Mouse (Mus musculus) left cerebral cortex, adult 11 months (tissue): Measurements from ENCODE around the gene Prep.

ENCODE experiments used
- DNase-seq: peaks from one replicate; pipeline ENCODE4 v3.0.0; 2022; ENCODE audit warnings: low spot score

Gene Prep

DNA sequence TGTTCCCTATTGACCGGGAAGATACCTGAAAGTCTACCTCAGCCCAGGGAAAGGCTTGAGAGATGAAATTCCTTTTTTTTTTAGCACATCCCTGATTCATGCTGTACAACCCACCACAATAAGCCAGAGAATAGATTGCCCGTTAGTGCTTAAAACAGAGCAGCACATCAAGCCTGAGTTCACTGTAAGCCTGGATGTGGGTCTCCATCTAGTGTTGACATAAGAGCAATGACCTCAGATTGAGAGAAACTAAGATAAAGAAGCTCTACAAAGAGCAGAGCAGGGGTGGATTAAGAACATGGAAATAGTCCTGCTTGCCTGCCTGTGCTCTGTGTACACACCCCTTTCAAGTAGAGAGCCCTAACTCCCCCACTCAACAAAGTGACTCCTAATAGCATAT, 118.5 kb downstream of the Prep start:
- no peak for DNase-seq

DNA sequence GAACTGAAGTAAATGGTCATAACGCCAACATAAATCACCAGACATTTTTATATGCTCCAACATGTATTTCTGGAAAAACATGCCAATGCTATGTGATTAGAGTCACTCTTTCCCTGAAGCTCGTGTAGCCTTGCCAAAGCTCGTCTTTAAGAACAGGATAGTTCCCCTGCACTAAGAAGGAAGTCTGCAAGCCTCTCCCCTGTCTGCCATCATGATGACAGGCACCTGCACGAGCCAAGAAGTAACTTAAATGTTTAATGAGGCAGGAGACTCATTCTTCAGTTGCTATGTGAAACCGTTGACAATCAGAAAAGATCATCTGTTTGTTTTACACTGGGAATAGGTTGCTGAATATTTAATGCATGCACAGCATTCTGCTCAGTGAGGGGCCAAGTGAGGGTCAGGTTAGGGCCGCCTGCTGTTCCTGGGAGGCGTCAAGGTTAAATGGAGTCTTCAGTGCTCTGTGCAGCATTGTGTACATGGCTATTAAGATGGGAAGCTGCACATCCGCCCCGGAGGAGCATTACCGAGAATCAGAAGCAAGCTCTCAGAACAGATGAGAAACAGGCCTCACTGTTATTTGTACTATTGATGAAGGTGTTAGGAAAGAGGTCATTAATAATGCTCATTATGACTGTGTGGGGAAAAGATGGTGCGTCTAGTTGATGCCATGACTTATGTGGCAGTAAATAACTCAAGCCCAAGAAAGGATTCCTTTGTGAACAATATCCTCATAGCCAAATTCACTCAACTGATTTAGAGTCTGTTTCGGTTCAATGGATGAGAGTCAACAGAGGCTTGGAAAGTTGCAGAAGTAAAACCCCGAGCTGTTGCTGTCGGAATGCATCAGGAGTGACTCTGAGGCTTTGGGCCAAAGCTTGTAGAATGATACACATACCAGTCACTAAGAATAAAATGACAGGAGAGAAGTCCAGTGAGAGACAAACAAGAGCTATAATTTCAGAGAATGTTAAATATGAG, 126.6 kb downstream of the Prep start:
- DNase-seq = no peak

DNA sequence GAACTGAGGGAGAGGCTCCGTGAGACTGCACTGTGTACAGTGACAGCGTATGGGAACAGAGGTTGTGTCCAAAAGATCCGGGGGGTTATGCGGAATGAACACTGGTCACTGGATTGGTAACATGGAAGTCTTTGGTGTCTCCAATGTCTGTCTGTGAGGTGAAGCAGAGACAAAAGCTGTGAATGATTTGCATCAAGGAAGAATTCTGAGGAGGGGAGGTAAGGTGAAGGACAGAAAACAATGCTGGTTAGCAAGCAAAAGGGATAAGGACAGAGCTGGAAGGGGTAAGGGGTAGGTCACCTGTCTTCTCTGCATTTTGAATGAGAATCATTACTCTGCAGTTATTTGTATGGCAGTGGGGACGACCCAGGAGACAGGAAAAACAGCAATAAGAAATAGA, 127.5 kb downstream of the Prep start:
- DNase-seq = no peak

DNA sequence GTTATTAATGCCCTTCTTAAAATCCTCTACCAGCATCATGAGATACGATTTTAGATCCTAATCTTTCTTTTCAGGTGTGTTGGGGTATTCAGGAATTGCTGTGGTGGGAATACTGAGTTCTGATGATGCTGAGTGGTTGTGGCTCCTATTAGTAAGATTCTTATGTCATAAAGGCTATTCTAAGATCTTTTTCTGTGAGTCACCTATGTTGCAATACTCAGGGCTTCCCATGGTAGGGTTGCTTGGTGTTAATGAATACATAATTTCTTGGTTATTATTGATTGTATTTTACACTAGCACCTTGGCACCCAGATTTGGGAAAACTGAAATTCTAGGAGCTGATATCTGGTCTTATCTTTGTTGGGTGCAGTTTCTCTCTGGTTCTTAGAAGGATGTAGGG, 137.6 kb downstream of the Prep start:
- no peak for DNase-seq

DNA sequence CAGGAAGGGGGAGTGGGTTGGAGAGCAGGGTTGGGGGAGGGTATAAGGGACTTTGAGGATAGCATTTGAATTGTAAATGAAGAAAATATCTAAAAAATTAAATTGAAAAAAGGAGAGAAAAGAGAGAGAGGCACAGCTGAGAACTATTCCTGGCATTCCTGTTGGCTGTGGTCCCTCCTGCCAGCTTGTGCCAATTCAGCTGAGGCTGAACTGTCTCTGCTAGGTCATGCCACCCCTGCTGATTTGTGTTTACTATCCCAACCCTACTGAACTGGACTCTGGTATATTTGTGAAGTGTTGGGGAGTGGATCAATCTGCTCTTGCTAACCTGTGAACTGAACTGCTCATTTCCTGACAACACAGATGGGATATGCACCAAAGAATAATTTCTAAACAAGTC, 143.2 kb downstream of the Prep start:
- no peak for DNase-seq

DNA sequence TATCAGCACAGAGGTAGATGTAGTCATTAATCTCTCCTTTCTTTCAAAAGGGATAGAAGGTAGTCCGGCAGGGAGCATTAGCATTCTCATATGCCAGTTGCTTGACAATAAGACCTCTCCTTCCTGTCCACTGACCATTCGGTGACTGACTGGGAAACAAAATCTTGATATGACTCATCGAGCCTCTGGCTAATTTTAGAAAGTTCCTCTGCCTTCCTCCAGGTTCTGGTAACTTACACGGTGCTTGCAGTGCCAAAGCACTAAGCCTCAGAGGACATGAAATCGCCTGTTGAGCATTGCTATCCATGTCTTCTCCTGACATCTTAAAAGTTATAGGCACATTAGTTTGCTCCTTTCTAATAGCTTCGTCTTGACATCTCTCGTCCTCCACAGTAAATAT, 149.7 kb downstream of the Prep start:
- DNase-seq = no peak
